Mouse (Mus musculus) brain, adult 10 weeks (tissue): Measurements from ENCODE around the gene Kif5a. TPM values are rescaled to one million over a fixed set of nuclear protein-coding genes. Genes with fewer than 3 reads are reported as not detected.

Source experiments
- polyA plus RNA-seq: library from polyadenylated mRNA; stranded (reverse); fragments of 350-450 nt; fragmentation: Illumina TruSeq; extraction: RNeasy Lipid Tissue Mini Kit (QIAGEN cat#74804); gene quantifications from one replicate; pipeline ENCODE4 v1.2.3, GENCODE M21; 2015; ENCODE audit warnings: low read depth, low replicate concordance

The Kif5a gene
- 1,243 TPM for polyA plus RNA-seq

DNA sequence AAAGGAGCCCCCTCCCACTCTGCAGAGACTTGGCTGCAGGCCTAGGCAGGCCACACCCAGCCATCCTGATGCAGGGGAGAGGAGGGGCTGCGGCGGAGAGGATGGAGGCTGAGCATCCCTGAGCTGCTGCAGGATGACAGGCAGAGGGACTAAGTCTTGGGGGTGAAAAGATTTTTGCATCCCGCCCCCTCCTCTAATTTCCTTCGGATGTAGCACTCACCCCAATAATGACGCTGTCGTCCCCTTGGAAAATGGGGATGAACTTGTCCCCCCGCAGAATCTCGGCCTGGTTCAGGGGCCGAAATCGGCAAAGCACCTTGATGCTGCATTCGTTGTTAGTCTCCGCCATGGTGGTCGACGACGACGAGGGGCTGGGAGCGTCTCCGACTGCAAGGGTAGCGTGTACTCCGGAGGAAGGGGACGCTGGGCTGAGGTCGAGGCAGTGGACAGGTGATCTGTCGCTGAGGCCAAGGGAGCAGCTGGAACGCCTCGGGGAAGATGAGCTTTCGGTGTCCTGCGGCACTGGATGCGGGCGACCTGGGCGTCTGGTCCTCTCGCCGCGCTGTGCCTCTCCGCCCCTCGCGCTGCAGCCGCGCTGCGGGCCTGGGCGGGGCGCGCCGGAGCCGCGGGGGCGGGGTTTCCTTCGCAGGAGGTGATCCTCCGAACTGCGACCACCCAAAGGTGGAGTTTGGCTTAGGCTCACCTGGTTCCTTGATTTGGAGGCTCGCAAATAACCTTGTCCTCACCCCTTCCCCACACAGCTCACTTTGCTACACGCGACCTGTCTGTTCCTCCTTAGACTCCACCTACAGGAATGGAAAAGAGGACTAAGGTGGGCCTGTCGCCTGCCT lies at the start of gene Kif5a:
Kif5a (minus strand) TSS at position 801 of the 851 bp plus-strand sequence.

DNA sequence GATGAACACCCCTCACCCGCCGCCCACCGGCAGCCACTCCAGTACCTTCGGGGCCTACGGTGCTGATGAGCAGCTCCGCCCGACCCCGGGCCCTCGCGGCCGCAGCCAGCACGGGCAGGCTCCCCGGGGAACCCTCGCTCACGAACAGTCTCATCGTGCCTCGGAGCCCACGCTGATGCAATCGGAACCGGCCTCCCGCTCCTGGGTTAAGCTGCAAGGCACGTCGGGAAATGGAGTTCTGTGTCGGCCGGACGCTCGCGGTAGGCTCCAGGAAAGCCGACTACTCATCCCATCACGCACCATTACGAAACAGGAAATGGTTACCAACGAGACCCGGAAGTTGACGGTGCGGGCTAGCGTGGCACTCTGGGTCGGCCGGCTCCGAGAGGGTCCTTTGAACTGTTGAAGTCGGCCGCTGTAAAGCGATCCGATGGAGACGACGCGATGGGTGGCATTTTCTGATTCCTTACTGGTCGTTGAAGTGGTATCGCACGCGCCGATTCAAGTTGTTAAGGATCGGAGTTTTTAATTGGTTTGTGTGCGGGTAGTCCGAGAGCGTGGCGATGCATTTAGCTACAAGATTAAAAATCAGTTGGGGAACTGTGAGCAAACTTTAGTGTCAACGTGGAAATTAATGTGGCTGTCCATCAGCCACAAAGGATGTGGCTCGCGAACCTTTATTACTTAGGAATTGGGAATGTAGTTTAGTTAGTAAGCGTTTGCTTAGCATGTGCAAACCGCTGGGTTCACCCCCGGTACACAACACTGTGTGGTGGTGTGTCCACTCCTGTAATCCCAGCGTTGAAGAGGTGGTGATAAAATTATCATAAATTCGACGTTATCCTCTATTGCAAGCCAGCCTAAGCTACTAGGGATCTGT lies 48.6 kb upstream of the Kif5a start, which contains the start of gene Mars:
Mars (minus strand) TSS at position 311 of the 880 bp plus-strand sequence.

DNA sequence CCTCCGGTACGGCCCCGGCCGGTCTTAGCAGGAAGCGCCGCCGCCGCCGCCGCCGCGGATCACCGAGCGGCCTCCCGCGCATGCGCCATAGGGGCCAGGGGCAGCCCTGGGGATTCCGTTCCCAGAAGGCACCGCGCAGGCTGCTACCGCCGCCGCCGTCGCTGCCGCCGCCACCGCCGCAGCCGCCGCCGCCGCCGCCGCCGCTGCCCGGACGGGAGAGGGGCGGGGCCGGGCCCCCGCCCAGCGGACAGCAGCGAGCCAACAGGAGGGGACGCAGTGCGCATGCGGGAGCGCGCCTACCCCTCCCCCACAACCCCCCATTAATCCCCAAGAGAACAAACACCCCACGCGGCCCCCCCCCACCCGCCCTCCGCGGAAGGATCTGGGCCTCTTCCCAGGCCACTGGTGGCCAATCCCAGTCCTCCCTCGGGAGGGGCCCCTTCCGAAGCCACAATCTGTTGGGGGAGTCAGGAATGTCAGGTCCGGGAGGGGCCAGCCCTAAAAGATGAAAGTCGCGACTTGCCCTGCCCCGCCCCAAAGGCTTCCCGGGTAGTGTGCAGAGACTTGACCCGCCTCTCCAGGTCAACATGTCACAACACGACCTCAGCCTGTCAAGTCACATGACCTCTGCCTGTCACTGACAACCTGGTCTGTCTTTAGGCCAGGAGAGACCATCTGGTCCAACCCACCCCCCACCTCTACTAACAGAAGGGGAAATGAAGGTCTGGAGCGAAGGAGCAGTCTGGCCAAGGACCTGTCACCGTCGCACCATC lies 25.8 kb upstream of the Kif5a start, which contains the start of gene Mbd6:
Mbd6 (minus strand) TSS at position 219 of the 773 bp plus-strand sequence.

DNA sequence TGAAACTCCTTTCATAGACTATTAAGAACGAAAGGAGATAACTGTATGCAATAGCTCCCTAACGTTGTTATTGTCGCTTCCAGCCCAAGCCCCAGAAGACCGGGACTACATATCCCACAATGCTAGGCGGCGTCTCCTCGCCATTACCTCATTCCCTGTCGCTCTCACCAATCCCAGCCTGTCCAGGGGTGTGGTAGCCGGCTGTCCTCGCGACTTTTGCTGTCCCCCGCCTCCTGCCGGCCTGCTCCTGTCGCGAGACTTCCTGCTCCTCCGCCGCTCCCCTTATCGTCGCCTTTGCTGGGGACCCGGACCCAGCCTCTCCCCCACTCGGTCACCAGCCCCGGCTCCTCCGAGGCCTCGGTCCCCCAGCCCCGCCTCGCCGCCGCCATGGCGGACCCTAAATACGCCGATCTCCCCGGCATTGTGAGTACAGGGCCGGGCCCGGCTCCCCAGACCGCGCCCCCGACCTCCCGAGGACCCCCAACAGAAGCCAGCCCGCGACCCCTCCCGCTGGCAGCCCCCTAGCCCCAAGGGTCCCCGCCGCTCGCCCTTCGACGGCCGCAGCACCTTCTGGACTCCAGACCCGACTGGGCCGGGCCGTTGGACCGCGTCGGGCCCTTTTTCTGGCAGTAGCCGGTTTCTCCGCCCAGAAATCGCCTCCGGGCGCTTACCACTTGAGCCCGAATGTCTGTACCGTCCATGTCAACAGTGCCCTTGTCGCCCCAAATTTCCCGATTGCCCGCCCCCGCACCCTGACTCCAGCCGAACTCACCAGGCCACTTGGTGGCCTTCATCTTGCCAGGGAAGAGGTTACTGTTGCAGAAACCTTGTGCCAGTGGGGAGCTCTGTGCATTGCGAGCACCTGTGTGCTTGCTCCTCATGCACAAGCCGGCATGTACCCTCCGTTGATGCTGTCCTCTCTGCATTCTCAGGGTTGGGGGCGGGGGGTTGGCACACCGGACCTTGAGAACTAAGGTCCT lies 3.3 kb upstream of the Kif5a start, which contains the start of gene Dctn2:
Dctn2 (plus strand) TSS at position 257 of the 980 bp plus-strand sequence.

DNA sequence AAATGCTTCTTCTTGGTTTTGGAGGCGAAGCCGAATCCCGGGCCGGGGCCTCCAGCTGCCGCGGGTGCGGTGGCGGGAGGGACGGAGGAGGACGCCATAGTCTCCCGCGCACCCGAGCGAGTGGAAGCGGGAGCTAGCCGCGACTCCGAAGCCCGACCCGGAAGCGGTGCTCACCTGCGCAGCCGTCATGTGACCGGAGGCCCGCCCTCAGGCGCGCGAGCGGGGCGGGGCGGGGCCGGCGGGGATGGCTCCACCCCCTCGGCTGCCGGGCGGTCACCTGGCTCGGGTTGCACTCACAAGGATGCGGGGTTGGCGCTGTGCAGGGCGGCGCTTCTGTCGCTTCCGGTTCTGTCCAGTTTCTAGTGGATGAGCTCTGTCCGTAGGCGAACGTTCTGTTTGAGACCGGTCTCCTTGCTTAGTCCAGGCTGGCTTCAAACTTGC lies 51.7 kb downstream of the Kif5a start, which contains the start of gene Pip4k2c:
Pip4k2c (minus strand) TSS at position 172 of the 441 bp plus-strand sequence.

DNA sequence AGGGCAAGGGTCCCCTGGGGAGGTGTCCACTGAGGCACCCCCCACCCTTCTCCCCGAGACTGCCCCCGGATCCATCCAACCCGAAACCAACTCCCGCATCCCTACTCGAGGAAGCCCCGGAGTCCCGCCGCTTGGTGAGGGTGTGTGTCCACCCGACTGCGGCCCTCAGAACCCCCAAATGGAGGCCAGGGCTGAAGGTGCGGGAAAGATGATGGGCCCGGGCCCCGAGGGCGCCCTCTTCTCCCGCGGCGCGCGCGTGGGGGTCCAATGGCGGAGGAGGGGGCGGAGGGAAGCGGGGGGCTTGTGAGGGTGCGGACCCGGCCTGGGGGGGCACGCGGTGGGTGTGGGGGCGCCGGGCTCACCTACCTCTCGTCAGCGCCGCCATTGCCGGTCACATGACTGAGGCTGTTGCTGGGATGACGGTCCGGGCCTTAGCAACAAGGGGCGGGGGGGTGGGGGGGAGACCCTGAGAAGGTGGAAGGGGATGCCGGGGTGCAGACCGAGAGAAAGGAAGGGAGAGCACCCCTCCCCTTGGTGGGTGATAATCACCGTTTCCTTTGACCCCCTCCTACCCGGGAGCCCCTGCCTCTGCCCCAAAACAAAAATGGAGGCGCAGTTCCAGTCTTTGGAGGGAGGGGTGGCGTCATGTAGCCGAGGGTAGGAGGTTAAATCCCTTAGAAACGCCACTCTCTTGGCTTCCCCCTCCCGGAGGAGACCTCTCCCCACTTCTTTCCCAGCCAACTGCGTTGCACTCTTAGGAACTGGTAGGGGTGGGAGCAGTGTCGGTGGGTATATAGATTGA lies 67.6 kb downstream of the Kif5a start, which contains the start of gene Dtx3:
Dtx3 (minus strand) TSS at position 401 of the 802 bp plus-strand sequence.

DNA sequence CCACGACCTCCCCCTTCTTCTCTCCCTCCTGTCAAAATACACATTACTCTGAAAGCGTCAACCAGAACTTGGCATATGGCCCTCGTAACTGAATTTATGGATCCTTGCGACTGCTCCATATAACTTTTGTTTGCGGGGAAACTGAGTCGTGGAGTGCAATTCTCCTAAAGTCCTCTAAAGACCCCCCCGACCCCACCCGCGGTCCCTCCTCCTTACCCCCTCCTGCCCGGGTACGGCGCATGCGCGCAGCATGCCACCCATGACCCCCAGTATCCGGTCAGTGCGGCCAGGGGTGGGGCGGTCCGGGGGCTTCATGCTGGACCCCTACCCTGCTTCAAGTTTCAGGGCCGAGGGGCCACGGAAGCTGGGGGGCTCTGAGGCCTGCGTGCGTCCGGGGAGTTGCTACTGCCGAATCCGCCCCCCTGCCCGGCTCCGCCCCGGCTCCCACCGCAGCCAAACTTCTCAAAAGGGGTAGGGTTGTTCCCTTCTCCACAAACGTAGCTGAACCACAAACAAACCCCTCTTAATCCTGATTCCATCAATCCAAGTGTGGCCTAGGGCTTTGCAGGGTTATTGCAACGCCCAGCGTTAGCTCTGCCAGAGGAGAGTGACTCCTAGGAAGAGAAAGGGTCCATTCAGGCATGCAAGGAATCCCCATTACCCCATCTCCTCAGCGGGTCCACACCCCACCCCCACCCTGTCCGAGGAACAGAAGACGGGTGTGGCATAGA lies 73.3 kb downstream of the Kif5a start, which contains the start of gene Arhgef25:
Arhgef25 (minus strand) TSS at position 433 of the 731 bp plus-strand sequence.

DNA sequence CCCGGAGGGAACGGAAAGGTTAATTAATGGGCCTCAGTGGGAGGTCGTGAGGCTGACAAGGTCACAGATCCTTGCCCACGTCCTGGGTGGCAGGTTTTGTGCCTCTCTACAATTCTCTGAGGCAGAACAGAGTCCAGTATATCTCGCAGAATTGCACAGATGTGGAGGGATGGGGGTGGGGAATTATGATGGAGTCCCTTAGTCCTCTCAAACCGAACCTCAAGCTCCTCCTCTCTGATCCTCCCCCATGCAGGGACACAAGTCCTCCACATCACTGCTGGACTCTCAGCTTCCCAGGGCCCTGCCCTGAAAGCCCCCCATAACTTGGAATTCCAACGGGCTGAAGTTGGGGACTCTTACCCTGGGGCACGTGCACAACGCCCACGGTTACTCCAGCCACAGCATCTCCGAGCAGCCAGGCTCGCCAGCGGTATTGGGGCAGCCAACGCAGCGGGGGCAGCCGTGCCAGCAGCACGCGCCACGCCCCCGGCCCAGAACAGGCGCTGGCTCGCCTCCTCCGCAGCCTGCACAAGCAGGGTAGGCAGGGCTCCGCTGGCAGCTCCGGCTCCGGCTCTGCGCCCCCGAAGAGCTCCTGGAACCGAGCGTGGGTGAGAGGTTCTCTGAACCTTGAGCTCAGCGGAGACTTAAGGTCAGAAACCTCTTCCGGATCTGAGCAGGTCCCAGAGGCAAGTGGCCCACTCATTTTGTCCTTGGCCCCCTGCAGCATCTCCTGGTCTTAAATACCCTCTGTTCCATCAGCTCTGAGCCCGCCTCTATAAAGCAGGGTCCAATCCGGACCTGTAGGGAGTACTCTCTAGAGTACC lies 83.1 kb downstream of the Kif5a start, which contains the start of gene Slc26a10:
Slc26a10 (minus strand) TSS at position 775 of the 824 bp plus-strand sequence.

Other genes starting within 250 kb of the Kif5a start
- 28.8 TPM for gene Tsfm, start 232.5 kb downstream of the Kif5a start, polyA plus RNA-seq
- 12.4 TPM for gene Mettl1, start 221.9 kb downstream of the Kif5a start, polyA plus RNA-seq
- gene Eef1akmt3, start 221.8 kb downstream of the Kif5a start, polyA plus RNA-seq: not detected
- 0.46 TPM for gene Cyp27b1, start 215.1 kb downstream of the Kif5a start, polyA plus RNA-seq
- 12.9 TPM for gene March9, start 203.2 kb downstream of the Kif5a start, polyA plus RNA-seq
- 117 TPM for gene Cdk4, start 199.8 kb downstream of the Kif5a start, polyA plus RNA-seq
- gene Tspan31, start 193.1 kb downstream of the Kif5a start, polyA plus RNA-seq: 99.1 TPM
- 315 TPM for gene Agap2, start 188.1 kb downstream of the Kif5a start, polyA plus RNA-seq
- 108 TPM for gene Os9, start 142.2 kb downstream of the Kif5a start, polyA plus RNA-seq
- gene B4galnt1, start 98.1 kb downstream of the Kif5a start, polyA plus RNA-seq: 103 TPM
- gene Slc26a10, start 82.7 kb downstream of the Kif5a start, polyA plus RNA-seq: 5.2 TPM
- gene Arhgef25, start 73.3 kb downstream of the Kif5a start, polyA plus RNA-seq: 181 TPM
- gene Dtx3, start 67.6 kb downstream of the Kif5a start, polyA plus RNA-seq: 238 TPM
- gene Pip4k2c, start 51.8 kb downstream of the Kif5a start, polyA plus RNA-seq: 84.7 TPM
- 329 TPM for gene Dctn2, start 3.0 kb upstream of the Kif5a start, polyA plus RNA-seq
- 25.4 TPM for gene Mbd6, start 25.7 kb upstream of the Kif5a start, polyA plus RNA-seq
- gene Mars, start 48.4 kb upstream of the Kif5a start, polyA plus RNA-seq: 67.4 TPM
- 1.1 TPM for gene Arhgap9, start 58.6 kb upstream of the Kif5a start, polyA plus RNA-seq
- gene Gli1, start 78.6 kb upstream of the Kif5a start, polyA plus RNA-seq: 1.8 TPM
- 0.13 TPM for gene Inhbe, start 91.1 kb upstream of the Kif5a start, polyA plus RNA-seq
- gene Inhbc, start 107.1 kb upstream of the Kif5a start, polyA plus RNA-seq: not detected
- 195 TPM for gene R3hdm2, start 117.0 kb upstream of the Kif5a start, polyA plus RNA-seq
- 4.3 TPM for gene Stac3, start 238.3 kb upstream of the Kif5a start, polyA plus RNA-seq